Mouse (Mus musculus): ENCODE data around the gene Cep131. TPM values are rescaled to one million over a fixed set of nuclear protein-coding genes. Genes with fewer than 3 reads are reported as not detected.

Cep131 gene
- polyA plus RNA-seq, 1 experiment from 2014 or later: 6.3 TPM

DNA sequence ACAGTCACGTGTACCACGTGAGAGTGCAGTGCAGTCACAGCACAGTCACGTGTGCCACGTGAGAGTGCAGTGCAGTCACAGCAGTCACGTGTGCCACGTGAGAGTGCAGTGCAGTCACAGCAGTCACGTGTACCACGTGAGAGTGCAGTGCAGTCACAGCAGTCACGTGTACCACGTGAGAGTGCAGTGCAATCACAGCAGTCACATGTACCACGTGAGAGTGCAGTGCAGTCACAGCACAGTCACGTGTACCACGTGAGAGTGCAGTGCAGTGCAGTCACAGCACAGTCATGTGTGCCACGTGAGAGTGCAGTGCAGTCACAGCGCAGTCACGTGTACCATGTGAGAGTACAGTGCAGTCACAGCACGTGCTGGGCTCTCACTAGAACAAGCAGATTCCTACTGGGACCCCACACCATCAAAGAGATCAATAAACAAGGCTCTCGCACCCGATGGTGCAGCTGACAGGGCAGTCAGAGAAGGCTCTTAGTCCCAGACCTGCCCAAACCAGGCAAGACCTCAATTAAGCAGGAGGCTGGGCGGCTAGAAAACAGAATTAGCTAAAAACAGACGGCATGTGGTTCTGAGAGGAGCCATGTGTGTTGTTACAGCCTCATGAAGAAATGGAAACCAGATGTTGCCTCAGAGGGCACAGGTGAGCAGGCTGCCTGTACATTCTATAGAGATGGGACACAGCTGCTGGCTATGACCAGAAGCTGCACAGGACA lies 28.0 kb upstream of the Cep131 start:
- no peak for TF ChIP-seq CTCF (IDR thresholded peaks at IDR 0.05; ENCODE audit: low read depth)
- no peak for TF ChIP-seq EP300 (optimal IDR thresholded peaks at IDR 0.05)
- 89% methylated on average over 21 of the region's 21 CpGs for WGBS
- no peaks in the 10 kb centered on the region for H3K27me3 ChIP-seq (ENCODE audit: control insufficient read depth, insufficient read depth, low read length)

DNA sequence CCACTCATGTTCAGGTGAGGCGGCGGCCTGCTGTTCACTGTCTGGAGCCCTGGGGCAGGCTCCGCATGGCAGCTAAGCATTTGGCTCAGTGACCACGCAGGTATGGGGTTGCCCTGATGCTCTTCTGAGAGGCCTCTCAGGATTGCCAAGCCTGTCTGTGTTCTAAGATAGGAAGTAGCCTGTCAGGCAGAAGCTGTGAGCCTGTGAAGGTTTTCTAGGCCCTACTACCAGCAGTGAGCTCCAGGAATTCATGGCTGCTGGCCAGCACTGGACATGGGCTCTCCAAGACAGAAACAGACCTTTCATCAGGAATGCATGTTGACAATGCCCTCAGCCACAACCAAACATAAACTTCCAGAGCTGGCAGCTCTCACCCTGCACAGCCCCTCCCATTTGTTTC lies 25.5 kb upstream of the Cep131 start:
- peaks cover 5% of the 10 kb centered on the region for H3K36me3 ChIP-seq (ENCODE audit: control insufficient read depth, insufficient read depth, low read length)
- H3K27ac ChIP-seq (replicated peaks): no peak overlapping the region
- H3K4me1 ChIP-seq (replicated peaks; ENCODE audit: control insufficient read depth, insufficient read depth): no peaks in the 10 kb centered on the region
- TF ChIP-seq EP300 (optimal IDR thresholded peaks at IDR 0.05): no peak
- TF ChIP-seq CTCF (IDR thresholded peaks at IDR 0.05; ENCODE audit: low read depth): no peak
- H3K27me3 ChIP-seq (ENCODE audit: control insufficient read depth, insufficient read depth, low read length): no peaks in the 10 kb centered on the region
- H3K4me2 ChIP-seq (replicated peaks; ENCODE audit: low read depth): no peak overlapping the region
- ATAC-seq (ENCODE audit: low FRiP score, low TSS enrichment) (no peak), DNase-seq (ENCODE audit: low spot score) (no peak)
- no peak overlapping the region for H3K9ac ChIP-seq (ENCODE audit: low read length)
- WGBS: 91% methylated on average over 4 of the region's 4 CpGs
- no peak overlapping the region for H3K4me3 ChIP-seq (ENCODE audit: low read depth, low read length)
- H3K9me3 ChIP-seq (ENCODE audit: control insufficient read depth, low read length): no peaks in the 10 kb centered on the region

More for the DNA sequence above, 28.0 kb upstream of the Cep131 start:
- no peak overlapping the region for H3K4me3 ChIP-seq (ENCODE audit: low read depth, low read length)
- no peaks in the 10 kb centered on the region for H3K9me3 ChIP-seq (ENCODE audit: control insufficient read depth, low read length)
- H3K4me1 ChIP-seq (replicated peaks; ENCODE audit: control insufficient read depth, insufficient read depth): no peaks in the 10 kb centered on the region
- no peak overlapping the region for H3K27ac ChIP-seq (replicated peaks)
- DNase-seq (ENCODE audit: low spot score) (no peak), ATAC-seq (ENCODE audit: low FRiP score, low TSS enrichment) (no peak)
- no peak overlapping the region for H3K9ac ChIP-seq (ENCODE audit: low read length)
- no peak overlapping the region for H3K4me2 ChIP-seq (replicated peaks; ENCODE audit: low read depth)
- peaks cover 2% of the 10 kb centered on the region for H3K36me3 ChIP-seq (ENCODE audit: control insufficient read depth, insufficient read depth, low read length)

DNA sequence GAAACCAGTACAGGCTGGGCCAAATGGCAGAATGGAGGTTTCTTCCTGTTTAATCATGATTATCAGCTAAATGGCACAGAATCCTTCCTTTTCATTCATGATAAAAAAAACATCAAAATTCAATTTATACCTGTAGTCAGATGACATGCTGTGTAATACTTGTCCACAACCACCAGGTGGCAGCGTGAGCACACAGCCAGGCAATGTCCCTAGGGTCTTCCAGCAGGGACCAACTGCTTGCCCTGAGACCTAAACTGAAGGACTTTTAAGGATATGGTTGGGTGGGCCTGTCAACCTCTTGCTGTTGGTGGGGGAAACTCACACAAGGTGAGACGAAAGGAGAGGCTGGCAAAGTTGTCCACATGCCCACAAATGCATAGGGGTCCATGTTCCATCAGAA lies 24.4 kb upstream of the Cep131 start:
- Histone ChIP-seq H3K27ac (replicated peaks) (no peak overlapping the region), H3K4me2 (replicated peaks; ENCODE audit: low read depth) (no peak overlapping the region), H3K27me3 (ENCODE audit: control insufficient read depth, insufficient read depth, low read length) (no peaks in the 10 kb centered on the region), H3K4me1 (replicated peaks; ENCODE audit: control insufficient read depth, insufficient read depth) (no peaks in the 10 kb centered on the region), H3K9ac (ENCODE audit: low read length) (no peak overlapping the region), H3K36me3 (ENCODE audit: control insufficient read depth, insufficient read depth, low read length) (peaks cover 11% of the 10 kb centered on the region), H3K4me3 (ENCODE audit: low read depth, low read length) (no peak overlapping the region), H3K9me3 (ENCODE audit: control insufficient read depth, low read length) (no peaks in the 10 kb centered on the region)
- no peak for ATAC-seq (ENCODE audit: low FRiP score, low TSS enrichment)
- TF ChIP-seq EP300 (optimal IDR thresholded peaks at IDR 0.05): no peak
- TF ChIP-seq CTCF (IDR thresholded peaks at IDR 0.05; ENCODE audit: low read depth): peak; percentile 98
- WGBS: 4% methylated on average over 2 of the region's 2 CpGs
- DNase-seq (ENCODE audit: low spot score): peak; percentile 69

DNA sequence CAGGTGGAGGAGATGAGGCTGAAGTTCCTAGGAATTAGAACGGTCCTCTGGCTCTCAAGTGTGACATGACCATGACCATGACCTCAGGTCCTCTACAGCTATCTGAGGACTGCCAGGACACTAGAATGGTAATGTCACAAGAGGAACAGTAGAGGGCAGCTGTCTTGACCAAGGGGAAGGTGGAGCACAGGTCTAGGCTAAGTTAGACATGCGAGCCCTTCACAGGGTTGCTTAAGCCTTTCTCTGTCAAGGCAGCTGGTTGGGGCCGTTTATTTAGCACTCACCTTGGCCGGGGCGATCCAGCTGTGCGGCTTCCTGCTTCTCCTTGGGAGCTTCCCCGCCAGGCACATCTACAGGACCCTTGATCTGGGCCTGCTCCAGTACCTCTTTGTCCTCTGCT lies 23.9 kb upstream of the Cep131 start:
- Histone ChIP-seq H3K4me2 (replicated peaks; ENCODE audit: low read depth) (no peak overlapping the region), H3K27ac (replicated peaks) (no peak overlapping the region), H3K9ac (ENCODE audit: low read length) (no peak overlapping the region), H3K4me3 (ENCODE audit: low read depth, low read length) (no peak overlapping the region), H3K4me1 (replicated peaks; ENCODE audit: control insufficient read depth, insufficient read depth) (no peaks in the 10 kb centered on the region), H3K27me3 (ENCODE audit: control insufficient read depth, insufficient read depth, low read length) (no peaks in the 10 kb centered on the region), H3K36me3 (ENCODE audit: control insufficient read depth, insufficient read depth, low read length) (peaks cover 12% of the 10 kb centered on the region), H3K9me3 (ENCODE audit: control insufficient read depth, low read length) (no peaks in the 10 kb centered on the region)
- TF ChIP-seq EP300 (optimal IDR thresholded peaks at IDR 0.05) (no peak), CTCF (IDR thresholded peaks at IDR 0.05; ENCODE audit: low read depth) (peak; percentile 59)
- ATAC-seq (ENCODE audit: low FRiP score, low TSS enrichment) (0 out of 2 replicates have a peak, but pooled peaks have one; percentile 2), DNase-seq (ENCODE audit: low spot score) (no peak)
- WGBS: 67% methylated on average over 7 of the region's 7 CpGs

DNA sequence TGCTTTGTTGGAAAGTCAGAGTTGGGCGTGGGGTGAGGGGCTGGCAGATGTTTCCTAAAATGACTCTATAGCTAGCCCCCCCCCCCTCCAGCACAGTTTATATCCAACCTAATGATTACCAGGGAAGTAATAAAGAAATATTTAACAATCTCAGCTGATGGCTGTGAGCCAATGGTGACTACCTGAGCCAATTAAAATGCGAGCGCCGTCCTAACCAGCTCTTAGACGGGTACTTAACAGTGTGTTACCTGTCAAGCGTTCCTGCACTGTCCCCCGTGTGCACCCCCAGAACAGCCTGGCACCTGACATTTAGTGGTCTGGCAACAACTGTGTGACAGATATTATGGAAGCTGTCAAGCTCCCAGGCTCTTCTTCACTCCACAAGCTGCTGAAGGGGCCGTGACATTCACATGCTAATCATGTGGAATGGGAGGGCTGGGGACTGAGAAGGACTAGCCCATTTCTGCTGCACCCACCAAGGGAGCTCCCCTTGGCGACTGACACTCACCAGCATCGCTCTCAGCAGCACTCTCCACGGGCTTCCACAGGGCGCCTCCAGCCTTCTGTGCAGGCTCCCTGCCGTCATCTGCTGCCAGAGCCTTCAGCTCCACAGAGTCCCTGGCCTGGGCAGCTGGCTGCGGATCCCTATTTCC lies 23.1 kb upstream of the Cep131 start:
- 81% methylated on average over 14 of the region's 14 CpGs for whole genome bisulfite sequencing
- Histone ChIP-seq H3K4me1 (replicated peaks; ENCODE audit: control insufficient read depth, insufficient read depth) (no peaks in the 10 kb centered on the region), H3K4me2 (replicated peaks; ENCODE audit: low read depth) (no peak overlapping the region), H3K27ac (replicated peaks) (no peak overlapping the region), H3K9me3 (ENCODE audit: control insufficient read depth, low read length) (no peaks in the 10 kb centered on the region), H3K36me3 (ENCODE audit: control insufficient read depth, insufficient read depth, low read length) (peaks cover 18% of the 10 kb centered on the region), H3K27me3 (ENCODE audit: control insufficient read depth, insufficient read depth, low read length) (no peaks in the 10 kb centered on the region), H3K9ac (ENCODE audit: low read length) (no peak overlapping the region), H3K4me3 (ENCODE audit: low read depth, low read length) (no peak overlapping the region)
- no peak for ATAC-seq (ENCODE audit: low FRiP score, low TSS enrichment)
- no peak for DNase-seq (ENCODE audit: low spot score)
- TF ChIP-seq CTCF (IDR thresholded peaks at IDR 0.05; ENCODE audit: low read depth): no peak
- TF ChIP-seq EP300 (optimal IDR thresholded peaks at IDR 0.05): no peak

DNA sequence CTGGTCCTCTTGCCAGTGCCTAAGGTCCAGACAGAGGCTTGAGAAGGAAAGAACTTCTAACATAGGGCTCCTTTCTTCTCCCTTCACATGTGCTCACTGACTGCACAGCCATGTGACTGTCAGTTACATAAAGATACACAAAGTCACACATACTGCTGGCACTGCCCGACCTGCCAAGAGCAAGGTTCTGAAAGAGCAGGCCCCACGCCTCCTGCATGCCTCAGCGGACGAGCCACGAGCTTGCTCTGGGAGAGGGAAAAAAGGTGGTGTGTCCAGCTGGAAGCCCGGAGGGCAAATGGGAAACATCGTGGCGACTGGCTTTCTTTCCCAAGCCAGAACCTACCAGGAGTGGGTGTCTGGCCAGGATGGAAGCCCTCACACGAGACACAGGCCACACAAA lies 21.2 kb upstream of the Cep131 start:
- 64% methylated on average over 9 of the region's 9 CpGs for WGBS
- ATAC-seq (ENCODE audit: low FRiP score, low TSS enrichment) (no peak), DNase-seq (ENCODE audit: low spot score) (no peak)
- Histone ChIP-seq H3K9me3 (ENCODE audit: control insufficient read depth, low read length) (no peaks in the 10 kb centered on the region), H3K9ac (ENCODE audit: low read length) (no peak overlapping the region), H3K27ac (replicated peaks) (no peak overlapping the region), H3K36me3 (ENCODE audit: control insufficient read depth, insufficient read depth, low read length) (peaks cover 21% of the 10 kb centered on the region), H3K4me1 (replicated peaks; ENCODE audit: control insufficient read depth, insufficient read depth) (no peaks in the 10 kb centered on the region), H3K4me2 (replicated peaks; ENCODE audit: low read depth) (no peak overlapping the region), H3K27me3 (ENCODE audit: control insufficient read depth, insufficient read depth, low read length) (no peaks in the 10 kb centered on the region), H3K4me3 (ENCODE audit: low read depth, low read length) (no peak overlapping the region)
- TF ChIP-seq EP300 (optimal IDR thresholded peaks at IDR 0.05) (no peak), CTCF (IDR thresholded peaks at IDR 0.05; ENCODE audit: low read depth) (no peak)
